Mouse (Mus musculus): Measurements from ENCODE around the gene Pgbd5.

Gene Pgbd5

GRCm38 (mm10) chr8:124392271-124393012 lies 47.0 kb downstream of the Pgbd5 start:
- DNase-seq (ENCODE audit: low read depth, low spot score), result no peak

DNA sequence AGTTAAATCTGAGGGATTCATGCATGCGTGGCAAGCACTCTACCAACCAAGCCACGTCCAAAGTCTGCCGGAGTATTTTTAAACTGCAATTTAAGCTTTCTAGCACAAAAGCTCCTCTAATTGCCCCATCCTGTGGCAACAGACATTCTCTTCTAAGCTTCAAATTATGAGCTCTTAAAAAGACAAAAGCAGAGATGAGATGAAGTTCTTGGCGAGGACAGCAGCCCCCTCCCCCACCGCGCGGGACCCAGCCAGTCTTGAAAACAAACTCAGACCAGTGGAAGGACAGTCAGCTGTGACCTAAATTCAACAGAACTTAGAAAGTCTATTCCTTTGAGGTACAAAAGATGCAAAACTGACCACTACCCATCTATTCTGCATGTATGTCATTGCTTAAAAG lies 48.3 kb downstream of the Pgbd5 start:
- DNase-seq (ENCODE audit: low read depth, low spot score), result no peak

- no peak for DNase-seq (ENCODE audit: low read depth, low spot score)
Measured at GRCm38 (mm10) chr8:124389495-124389894, 50.0 kb downstream of the Pgbd5 start.

GRCm38 (mm10) chr8:124386225-124386899 lies 53.1 kb downstream of the Pgbd5 start:
- no peak for DNase-seq (ENCODE audit: low read depth, low spot score)

DNA sequence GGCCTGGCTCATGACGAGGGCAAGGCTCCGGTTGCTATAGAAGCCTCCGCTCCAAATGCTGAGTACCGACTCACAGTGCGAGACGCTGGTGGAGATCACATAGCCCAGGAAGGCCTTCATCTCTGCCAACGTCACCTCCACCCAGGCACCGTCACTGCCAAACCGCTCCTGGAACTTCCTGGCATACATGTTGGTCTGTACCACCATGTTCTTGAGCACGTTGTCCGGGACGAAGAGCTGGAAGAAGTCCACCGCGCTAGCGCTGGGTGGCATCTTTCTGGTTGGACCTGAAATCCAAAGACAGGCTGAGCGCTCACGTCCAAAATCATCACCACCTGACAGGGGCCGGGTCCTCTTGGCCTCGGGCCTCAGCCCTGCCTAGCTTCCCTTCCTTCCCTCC lies 55.1 kb downstream of the Pgbd5 start:
- DNase-seq (ENCODE audit: low read depth, low spot score), result no peak

- no peak for DNase-seq (ENCODE audit: low read depth, low spot score)
Measured at GRCm38 (mm10) chr8:124382235-124382634, 57.2 kb downstream of the Pgbd5 start.

GRCm38 (mm10) chr8:124379289-124379688 lies 60.2 kb downstream of the Pgbd5 start:
- no peak for DNase-seq (ENCODE audit: low read depth, low spot score)

DNA sequence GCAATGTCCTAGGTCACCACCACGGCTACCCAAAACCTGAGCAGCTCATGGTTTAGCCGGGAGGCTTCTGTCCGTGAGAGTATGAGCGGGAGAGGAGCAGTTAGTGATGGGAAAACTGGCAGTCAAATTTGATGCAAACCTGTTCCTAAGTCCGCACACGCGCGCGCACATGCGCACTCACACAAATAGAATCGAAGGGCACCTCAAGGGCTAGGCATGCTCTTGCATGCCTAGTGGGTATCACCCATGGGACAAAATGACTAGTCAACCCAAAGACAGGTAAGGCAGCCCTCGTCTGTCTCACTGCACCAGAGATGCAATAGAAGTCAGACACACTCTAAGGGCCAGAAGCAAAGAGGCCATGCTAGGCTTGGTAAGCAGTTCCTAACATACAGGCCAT lies 63.1 kb downstream of the Pgbd5 start:
- DNase-seq (ENCODE audit: low read depth, low spot score), result no peak

GRCm38 (mm10) chr8:124375727-124376126 lies 63.7 kb downstream of the Pgbd5 start:
- no peak for DNase-seq (ENCODE audit: low read depth, low spot score)

- DNase-seq (ENCODE audit: low read depth, low spot score), result no peak
Measured at GRCm38 (mm10) chr8:124375168-124375567, 64.3 kb downstream of the Pgbd5 start.

DNA sequence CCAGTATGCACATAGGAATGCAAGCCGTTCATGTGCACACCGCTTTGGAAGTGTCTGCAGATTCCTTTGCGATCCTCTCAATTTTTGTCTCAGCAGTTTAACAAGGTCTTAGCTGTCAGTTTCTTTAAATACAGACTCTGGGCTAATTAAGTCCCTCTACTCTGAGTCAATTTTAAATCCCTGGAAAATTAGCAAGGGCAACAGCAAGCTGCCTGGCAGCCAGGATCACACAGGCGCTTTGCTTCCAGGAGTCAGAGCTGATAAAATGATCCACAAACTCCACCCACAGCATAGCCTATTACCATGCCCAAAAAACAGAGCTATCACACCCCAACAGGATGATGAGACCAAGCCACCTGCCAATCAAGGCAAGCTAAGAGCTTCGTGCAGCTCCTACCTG lies 65.7 kb downstream of the Pgbd5 start:
- no peak for DNase-seq (ENCODE audit: low read depth, low spot score)

DNA sequence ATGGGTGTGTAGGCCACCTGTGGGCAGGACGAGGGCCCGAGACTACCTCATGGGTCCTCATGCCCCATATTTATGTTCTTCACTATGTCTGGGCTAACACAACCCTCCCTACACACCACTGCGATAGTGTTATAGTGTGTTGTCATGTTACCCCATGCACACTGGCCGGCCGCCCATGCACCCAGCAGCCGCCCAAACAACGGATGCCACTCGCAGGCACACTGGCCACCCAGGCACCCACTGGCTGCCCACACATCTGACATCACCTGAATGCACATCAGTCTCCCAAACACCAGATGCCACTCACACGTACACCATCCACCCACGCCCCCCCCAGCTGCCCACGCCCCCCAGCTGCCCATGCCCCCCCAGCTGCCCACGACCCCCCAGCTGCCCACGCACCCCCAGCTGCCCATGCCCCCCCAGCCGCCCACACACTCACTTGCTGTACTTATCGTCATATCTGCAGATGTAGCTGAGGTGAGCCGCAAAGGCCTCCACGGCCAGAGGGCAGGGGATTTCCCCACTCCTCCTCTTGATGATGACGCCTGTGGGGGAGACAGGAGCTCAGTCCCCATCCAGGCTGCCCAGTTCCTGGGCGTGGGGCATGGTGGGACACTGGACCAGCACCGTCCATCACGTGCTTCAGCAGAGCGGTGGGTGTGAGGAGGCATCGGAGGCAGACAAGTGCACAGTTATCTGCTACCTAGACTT lies 67.9 kb downstream of the Pgbd5 start:
- no peak for DNase-seq (ENCODE audit: low read depth, low spot score)

GRCm38 (mm10) chr8:124370422-124371183 lies 68.9 kb downstream of the Pgbd5 start:
- no peak for DNase-seq (ENCODE audit: low read depth, low spot score)

DNA sequence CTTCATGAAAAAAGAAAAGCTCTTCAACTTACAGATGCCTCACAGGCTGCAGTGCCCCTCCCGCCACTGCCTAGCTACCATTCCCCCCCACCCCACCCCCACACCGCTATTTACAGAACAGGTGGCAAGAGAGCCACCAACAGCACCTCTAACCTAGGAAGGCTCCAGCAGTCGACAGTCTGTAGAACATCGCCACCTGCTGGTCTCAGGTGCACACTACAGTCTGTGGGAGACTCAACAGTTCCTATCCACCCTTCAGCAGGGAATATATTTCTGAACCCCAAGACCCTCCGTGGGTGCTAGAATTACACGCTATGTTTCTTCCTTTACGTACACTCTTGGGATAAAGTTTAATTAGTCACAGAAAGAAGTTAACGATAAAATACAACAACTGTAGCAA lies 71.2 kb downstream of the Pgbd5 start:
- peak; percentile 82 for DNase-seq (ENCODE audit: low read depth, low spot score)

DNA sequence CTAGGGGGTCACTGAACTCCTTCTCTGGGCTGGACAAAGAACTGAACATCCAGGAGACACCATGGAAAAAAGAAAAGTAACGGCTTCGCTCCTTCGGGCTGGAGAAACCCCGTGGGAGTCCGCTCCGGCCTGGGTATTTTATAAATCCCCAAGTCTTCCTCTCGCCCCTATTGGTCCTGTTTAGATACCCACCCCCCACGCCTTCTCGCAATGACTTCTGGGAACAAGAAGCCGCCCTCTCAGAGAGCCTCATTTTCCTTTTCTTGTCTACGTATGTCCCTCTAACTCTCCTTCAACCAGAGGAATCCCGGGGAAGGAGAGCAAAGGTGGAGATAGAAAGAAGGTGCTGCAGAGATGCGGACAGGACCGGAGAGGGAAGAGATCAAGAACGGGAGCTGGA lies 76.1 kb downstream of the Pgbd5 start:
- DNase-seq (ENCODE audit: low read depth, low spot score), result no peak

DNA sequence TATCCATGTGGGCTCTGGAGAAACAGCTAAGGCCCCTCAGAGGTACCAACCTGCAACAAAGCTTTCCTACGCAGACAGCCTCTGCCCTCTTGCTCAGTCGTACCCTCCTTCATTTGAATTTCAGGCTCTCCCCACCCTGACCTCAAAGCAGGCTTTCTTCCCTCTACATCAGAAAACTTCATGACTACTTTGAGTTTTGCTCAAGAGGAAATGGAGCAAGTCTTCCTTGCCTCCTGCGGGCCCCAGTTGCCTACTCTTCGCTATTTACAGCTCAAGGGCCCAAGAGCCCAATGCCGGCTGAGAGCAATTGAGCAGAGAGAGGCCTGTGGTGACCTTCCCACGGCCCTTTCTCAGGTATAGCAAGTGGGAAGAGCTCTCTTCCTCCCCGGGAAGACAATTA lies 76.9 kb downstream of the Pgbd5 start:
- DNase-seq (ENCODE audit: low read depth, low spot score), result no peak

DNA sequence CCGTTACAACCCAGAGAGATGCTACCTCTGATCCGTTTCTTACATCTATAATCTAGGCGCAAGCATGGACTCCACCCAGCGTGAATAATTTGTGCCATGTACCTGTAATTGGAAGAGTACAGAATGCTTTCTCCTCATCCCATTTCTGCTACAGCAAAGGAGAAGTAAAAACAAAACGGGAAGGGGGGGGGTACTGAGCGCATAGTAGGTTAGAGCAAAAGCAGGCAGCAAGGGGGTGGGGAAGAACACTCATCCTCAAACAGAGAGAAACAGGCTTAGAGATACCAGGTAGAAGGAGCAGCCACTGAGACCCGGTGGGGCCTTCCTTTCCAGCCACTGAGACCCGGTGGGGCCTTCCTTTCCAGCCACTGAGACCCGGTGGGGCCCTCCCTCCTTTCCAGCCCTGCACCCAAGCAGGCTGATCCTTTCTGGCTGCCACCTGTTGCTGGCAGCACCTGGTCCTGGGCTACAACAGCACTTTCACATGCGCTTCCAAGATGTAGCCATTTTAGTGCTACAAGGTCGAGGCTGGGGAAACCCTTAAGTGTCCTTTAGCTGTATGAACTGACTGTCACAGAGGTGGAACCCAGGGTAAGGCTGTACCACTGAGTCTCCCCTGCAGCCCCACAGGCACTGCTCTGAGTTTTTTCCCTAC lies 77.6 kb downstream of the Pgbd5 start:
- DNase-seq (ENCODE audit: low read depth, low spot score), result no peak

- DNase-seq (ENCODE audit: low read depth, low spot score), result no peak
Measured at GRCm38 (mm10) chr8:124360911-124361310, 78.5 kb downstream of the Pgbd5 start.

GRCm38 (mm10) chr8:124351636-124352035 lies 87.8 kb downstream of the Pgbd5 start:
- no peak for DNase-seq (ENCODE audit: low read depth, low spot score)

DNA sequence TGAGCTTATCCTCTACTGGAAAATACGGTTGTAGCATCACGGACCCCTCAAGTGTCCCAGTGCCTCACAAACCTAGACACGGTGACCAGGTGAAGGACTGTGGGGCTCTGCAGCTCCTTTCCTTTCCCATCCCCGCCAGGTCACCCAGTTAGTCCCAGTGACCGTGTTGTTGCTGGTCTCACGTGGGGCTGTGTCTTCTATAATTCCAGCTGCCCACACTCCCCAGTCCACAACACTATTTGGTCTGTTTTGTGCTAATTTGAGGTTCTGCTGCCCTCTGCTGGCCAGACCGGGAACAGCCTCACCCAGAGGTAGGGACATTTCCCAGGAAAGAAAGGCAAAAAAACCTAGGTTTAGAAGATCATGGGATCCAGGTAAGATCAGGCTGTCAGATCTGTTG lies 89.8 kb downstream of the Pgbd5 start:
- peak; percentile 71 for DNase-seq (ENCODE audit: low read depth, low spot score)

DNA sequence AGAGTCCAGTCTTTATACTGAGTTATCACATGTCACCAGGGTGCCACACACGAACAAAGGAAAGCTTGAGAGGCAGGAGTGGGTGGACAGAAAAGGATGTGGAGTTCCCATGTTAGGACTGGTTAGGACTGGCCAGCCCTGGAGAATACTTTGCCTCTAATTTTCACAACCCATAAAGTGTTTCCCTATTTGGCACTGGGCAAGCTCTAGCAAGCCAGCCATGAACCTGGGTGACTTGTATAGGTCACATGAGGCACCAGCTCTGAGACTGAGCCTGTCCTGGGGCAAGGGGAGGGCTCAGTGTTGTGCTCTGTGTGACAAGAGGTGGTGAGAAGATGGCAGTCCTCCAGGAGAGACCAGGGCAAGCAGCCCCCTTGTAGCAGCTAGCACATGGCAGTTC lies 91.4 kb downstream of the Pgbd5 start:
- DNase-seq (ENCODE audit: low read depth, low spot score), result no peak

Measured in forelimb bud, embryonic 11.5 days (tissue).